Mouse (Mus musculus): ENCODE data around the gene Tmem235.
A peak's percentile ranks its signal among the peaks of the same experiment; 100 is the strongest.

Tmem235 gene

GRCm38 (mm10) chr11:117864805-117865204 is 4.3 kb downstream of the Tmem235 start:
- no peak for DNase-seq (ENCODE audit: extremely low read depth, low read depth)

- no peak for DNase-seq (ENCODE audit: extremely low read depth, low read depth)
Observed at GRCm38 (mm10) chr11:117865988-117866387, 5.4 kb downstream of the Tmem235 start.

GRCm38 (mm10) chr11:117870688-117871365 is 10.3 kb downstream of the Tmem235 start:
- DNase-seq (ENCODE audit: extremely low read depth, low read depth) = no peak

GRCm38 (mm10) chr11:117871376-117871775 is 10.8 kb downstream of the Tmem235 start:
- no peak for DNase-seq (ENCODE audit: extremely low read depth, low read depth)

DNA sequence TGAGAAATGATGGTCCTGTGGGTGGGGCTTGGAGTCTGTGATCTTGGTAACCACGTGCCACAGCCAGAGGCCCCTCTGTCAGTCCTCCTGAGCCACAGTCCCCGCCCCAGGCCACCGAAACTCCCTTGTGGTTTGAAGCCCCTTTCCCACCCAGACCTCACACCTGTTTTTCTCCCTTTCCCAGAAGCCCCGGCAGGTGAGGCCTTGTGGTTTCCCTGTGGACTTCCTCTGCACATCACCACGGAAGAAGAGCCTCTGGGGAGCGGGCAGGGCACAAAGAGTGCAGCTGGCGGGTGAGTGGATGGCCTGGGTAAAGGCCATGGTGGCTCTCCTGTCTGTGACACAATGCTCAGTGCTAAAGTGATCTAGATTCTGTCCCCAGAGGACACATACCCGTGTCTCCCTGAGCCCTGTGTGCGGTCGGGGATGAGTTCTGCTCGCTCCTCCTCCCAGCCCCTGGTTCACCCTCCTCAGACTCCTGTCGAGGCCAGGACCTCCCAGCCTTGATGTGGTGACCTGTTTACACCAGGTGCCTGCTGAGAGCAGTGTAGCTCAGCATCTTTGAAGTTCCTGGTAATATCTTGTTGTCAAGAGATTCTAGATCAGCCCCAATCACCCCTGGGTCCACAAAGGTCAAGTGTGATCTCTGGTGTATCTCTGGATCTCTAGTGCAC is 11.5 kb downstream of the Tmem235 start:
- DNase-seq (ENCODE audit: extremely low read depth, low read depth) = no peak

GRCm38 (mm10) chr11:117872861-117873608 is 12.5 kb downstream of the Tmem235 start, which contains the start of gene Tha1:
TSS of gene Tha1 (minus strand) at chr11:117873481.
- no peak for DNase-seq (ENCODE audit: extremely low read depth, low read depth)

GRCm38 (mm10) chr11:117874419-117874818 is 13.9 kb downstream of the Tmem235 start:
- no peak for DNase-seq (ENCODE audit: extremely low read depth, low read depth)

DNA sequence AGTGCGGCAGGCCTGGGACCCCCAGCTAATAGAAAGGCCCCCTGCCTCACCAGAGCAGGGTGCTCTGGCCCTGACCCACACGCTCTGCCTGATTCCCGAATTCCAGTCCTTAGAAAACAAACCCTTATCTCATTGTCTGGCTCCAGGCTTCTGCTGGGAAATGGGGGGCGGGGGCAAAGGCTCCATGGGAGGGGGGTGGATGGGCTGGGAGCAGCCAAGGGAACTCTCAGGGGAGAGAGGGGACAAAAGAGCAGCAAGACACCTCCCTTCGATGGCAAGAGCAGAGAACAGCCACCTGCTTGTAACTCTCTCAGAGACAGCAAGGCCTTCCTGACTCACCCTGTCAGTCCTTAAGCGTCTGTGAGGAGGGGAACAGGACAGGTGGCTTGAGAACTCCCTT is 15.1 kb downstream of the Tmem235 start:
- DNase-seq (ENCODE audit: extremely low read depth, low read depth) = no peak

DNA sequence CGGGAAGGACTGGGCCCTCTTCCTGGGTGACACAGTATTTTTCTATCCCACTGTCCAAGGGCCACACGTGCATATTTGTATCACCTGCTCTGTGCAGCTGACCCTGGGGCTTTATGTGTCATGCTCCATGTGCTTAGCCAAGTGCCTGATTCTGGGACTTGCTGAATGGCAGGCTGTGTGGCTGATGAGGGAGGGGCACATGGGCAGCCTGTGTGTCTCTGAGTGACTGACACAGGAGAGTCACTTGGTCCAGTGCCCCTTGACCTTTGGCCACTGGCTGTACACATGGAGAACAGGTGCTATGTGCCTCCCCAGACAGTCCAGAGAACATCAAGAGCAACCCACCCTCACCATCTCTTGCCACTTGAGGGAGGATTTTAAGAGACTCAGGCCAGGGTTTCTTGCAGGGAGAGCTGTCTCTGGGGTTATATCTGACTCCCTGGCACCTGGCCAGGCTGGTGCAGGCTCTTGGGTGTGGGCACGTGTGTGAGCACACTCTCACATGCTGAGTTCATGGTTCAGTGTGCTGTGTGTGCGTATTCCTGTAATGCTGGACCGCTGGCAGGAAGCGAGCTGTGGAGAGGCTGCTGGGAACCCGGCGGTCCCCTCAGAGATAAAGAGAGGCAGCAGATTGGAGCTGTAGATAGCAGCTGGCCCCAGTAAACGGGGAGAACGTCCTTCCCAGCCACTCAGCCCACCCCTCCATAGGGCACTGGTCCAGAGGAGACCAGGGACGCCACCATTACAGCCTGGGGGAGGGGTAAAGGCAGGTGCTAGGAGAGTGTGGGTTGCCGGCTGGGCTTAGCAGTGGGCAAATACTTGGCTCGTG is 17.6 kb downstream of the Tmem235 start:
- DNase-seq (ENCODE audit: extremely low read depth, low read depth) = no peak

- no peak for DNase-seq (ENCODE audit: extremely low read depth, low read depth)
Observed at GRCm38 (mm10) chr11:117878892-117879291, 18.3 kb downstream of the Tmem235 start.

- DNase-seq (ENCODE audit: extremely low read depth, low read depth) = no peak
Observed at GRCm38 (mm10) chr11:117879676-117880075, 19.1 kb downstream of the Tmem235 start.

DNA sequence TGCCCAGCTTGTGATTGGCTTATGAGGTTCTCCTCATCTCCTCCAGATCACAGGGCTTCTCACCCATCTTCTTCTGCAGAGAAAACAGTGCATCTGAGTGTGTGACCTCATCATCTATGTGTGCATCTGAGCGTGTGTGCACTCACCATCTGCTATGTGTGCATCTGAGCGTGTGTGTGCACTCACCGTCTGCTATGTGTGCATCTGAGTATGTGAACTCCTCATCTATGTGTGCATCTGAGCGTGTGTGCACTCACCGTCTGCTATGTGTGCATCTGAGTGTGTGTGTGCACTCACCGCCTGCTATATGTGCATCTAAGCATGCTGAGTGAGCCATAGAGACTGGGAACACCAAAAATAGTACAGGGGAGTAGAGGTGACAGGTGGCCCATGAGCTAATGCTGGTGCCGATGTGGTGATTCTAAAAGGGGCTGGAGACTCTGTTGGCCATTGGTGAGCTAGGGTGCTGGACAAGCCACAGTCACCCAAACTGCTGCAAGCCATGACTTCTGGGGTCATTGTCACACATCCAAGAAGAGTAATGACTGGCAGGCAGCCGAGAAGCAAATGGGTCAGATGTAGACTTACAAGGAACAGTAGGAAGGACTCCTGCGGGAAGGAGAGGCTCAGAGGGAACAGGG is 19.9 kb downstream of the Tmem235 start:
- no peak for DNase-seq (ENCODE audit: extremely low read depth, low read depth)

DNA sequence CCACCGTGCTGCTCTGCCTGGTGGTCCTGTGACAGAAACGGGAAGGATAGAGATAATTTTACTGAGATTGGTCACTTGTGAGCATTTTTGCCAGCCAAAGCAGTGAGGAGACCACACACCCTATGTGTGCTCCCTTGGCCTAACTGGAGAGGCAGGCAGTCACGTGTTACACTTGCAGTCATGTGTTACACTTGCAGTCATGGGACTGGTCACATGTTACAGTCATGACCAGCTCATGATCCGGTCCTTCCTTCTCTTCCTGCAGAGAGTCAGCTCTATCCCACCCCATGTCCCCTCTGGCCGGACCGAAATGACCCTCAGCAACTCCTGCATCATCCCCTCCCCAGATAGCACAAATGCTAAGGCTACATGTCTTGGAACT is 20.4 kb downstream of the Tmem235 start:
- no peak for DNase-seq (ENCODE audit: extremely low read depth, low read depth)

DNA sequence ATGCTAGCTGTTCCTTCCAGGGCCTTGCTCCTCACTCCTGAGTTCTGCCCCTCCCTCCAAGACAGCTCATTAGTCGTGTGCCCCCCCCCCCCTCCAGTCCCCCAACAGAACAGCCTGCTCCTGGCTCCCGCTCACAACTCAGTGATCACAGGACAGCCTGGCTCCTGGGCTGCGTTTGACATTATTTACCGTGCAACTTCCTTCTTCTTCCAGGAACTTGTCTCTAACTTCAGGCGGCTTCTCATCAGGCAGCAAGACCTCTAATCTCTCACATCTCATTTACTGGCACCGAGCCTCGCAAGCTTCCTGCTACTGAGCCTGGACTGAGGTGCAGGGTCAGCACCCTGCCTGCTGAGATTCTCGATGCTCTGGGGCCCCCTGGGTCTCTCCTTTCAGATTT is 21.2 kb downstream of the Tmem235 start:
- DNase-seq (ENCODE audit: extremely low read depth, low read depth) = peak; percentile 54

- DNase-seq (ENCODE audit: extremely low read depth, low read depth) = no peak
Observed at GRCm38 (mm10) chr11:117882208-117882607, 21.7 kb downstream of the Tmem235 start.

DNA sequence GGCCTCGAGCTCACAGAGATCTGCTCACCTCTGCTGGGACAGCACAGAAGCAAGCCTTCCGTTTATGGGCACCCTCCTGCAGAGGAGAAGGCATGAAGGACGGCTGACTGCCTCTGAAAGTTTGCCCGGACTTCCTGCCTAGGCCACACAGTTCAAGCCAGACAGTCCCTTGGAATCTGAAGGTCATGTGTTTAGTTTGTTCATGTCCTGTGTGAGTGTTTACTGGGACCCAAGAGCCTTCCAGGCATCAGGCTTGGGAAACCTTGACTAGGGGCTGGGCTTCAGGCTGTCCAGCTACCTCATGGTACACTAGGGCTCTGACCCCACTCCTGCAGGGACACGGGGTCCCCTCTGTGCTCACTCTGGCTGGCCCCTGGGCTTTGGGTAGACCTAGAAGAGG is 25.4 kb downstream of the Tmem235 start:
- no peak for DNase-seq (ENCODE audit: extremely low read depth, low read depth)

DNA sequence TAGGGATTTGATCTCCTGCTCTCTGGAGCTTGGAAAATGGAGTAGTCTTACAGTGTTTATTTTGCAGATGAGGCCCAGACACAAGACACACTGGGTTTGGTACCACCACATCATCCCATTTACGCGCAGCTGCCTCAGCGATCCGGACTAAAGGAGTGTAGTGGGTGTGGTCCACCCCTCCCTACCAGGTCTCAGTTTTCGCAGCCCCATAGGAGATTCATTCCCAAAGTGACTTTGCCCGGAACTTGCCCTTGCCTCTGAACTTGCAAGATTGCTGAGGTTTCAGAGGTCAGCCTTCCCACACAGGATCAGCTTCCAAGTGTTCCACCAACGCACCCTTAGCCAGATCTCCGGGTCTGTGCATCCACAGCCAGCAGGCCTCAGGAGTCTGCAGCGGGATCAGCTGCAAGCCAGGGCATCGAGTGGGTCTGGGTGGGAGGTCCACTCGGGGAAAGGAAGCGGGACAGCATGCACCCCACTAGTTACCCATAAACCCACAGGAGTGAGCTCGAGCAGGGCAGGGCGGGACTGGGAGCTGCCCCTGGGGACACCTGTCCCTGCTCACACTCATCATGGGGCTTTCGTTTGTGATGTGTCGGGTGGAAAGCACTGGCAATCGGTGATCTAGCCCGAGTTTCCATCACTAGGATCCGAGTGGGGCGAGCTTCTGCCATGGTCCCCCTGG is 27.8 kb downstream of the Tmem235 start:
- no peak for DNase-seq (ENCODE audit: extremely low read depth, low read depth)

DNA sequence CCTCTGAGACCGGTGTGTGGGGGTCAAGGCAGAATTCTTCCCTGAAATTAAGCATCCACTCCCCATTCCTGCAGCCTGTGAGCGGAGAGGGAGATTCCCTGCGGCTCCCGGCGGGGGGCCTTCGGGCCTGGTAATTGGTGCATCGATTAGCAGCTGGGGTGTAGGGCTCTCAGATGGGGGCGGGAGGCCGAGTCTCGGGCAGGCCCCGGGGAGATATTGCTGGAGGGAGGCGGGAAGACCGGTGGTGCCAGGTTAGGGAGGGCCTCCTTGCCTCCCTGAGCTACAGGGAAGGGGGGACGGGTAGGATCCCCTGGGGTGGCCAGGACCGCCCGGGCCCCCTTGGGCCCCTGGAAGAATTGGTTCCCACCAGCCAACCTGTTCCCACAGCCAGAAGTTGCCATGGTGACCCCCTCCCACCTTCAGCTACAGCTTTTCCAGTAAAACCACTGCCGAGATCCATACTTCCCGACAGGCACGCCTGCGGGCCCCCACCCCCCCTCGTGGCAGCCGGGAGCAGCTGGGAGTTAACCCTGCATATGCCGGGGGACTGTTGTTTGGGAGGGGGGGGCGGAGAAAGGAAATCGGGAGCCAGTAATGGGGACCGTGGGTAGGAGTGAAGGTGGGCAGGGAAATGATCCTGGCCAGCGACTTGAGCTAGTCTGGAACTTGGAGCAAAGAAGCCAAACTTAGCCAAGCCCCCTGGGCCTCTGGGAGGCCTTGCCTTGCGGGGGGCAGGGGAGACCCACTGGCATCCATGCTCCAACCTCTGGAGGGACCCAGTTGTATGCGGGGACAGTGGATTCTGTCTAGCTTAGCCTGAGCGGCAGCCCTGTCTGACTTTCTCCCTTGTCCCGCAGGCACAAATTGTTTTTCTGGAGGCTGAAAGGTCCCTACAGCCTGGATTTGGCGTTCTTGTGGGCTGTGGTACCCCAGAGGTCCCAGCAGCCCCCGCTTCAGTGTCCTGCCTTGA is 28.6 kb downstream of the Tmem235 start:
- no peak for DNase-seq (ENCODE audit: extremely low read depth, low read depth)

- DNase-seq (ENCODE audit: extremely low read depth, low read depth) = no peak
Observed at GRCm38 (mm10) chr11:117889887-117890340, 29.4 kb downstream of the Tmem235 start.

Measured in MEL-GATA-1-ER (cell line).